Mouse (Mus musculus) hematopoietic stem cell, adult 5-6 weeks (primary cell): ENCODE results near the gene Tmem9. TPM values are rescaled to one million over a fixed set of nuclear protein-coding genes. Genes with fewer than 3 reads are reported as not detected.
A peak's percentile ranks its signal among the peaks of the same experiment; 100 is the strongest.

Experiments used
- ATAC-seq, 2 experiments: fragments of 125-278 bp in 1 of 2; replicated peaks in 1 of 2; 2 replicates each; pipeline ENCODE4 v1.8.0; 2016 to 2017; ENCODE audit warnings: inconsistent platforms in 2 of 2, mild to moderate bottlenecking in 2 of 2, moderate number of reproducible peaks in 2 of 2, low read depth in 1 of 2, moderate TSS enrichment in 1 of 2; ENCODE audit not compliant: low FRiP score in 2 of 2, poor library complexity in 2 of 2, severe bottlenecking in 2 of 2, insufficient read depth in 1 of 2, low TSS enrichment in 1 of 2
- total RNA-seq: library from RNA; stranded (forward); fragments of 172-1452, 232-1000 nt; gene quantifications from 2 replicates; pipeline ENCODE4 v1.2.3, GENCODE M21; 2017

Tmem9 gene
- total RNA-seq, result 17.3 and 33.3 TPM in 2 replicates

GRCm38 (mm10) chr1:136007211-136008158, at the start of gene Tmem9:
Tmem9 (plus strand) TSS chr1:136008150.
- peak; percentile 96 to 97 for ATAC-seq

GRCm38 (mm10) chr1:135958483-135958882, 49.5 kb upstream of the Tmem9 start:
- peak in 1 of 2 experiments; percentile 63; a peak in 3 of 4 replicates for ATAC-seq

- ATAC-seq, result no peak
Measured at GRCm38 (mm10) chr1:135963177-135963576, 44.8 kb upstream of the Tmem9 start.

- ATAC-seq, result no peak
Measured at GRCm38 (mm10) chr1:135964561-135964960, 43.4 kb upstream of the Tmem9 start.

- ATAC-seq, result no peak
Measured at GRCm38 (mm10) chr1:135967739-135968138, 40.2 kb upstream of the Tmem9 start.

DNA sequence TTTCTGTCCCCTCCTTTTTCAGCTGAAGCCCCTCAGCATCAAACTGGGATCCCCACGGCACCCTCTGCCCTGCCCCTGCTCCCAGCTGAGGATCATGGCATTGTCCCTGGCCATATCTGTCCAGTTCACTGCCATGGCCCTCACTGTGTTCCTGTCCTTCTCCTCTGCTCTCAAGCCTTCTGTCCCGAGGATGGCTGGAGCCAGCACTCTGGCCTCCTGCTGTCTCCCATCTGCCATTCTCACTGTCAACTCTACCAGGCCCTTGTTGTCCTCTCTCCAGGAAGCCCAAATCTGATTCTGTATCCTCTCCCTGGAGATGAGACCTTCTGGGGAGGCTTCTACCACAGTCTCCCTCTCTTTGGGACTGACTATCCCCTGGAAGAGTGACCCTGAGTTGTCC, 37.5 kb upstream of the Tmem9 start:
- ATAC-seq, result no peak

GRCm38 (mm10) chr1:135972576-135972975, 35.4 kb upstream of the Tmem9 start:
- no peak for ATAC-seq

GRCm38 (mm10) chr1:135984105-135984504, 23.8 kb upstream of the Tmem9 start:
- ATAC-seq, result no peak

DNA sequence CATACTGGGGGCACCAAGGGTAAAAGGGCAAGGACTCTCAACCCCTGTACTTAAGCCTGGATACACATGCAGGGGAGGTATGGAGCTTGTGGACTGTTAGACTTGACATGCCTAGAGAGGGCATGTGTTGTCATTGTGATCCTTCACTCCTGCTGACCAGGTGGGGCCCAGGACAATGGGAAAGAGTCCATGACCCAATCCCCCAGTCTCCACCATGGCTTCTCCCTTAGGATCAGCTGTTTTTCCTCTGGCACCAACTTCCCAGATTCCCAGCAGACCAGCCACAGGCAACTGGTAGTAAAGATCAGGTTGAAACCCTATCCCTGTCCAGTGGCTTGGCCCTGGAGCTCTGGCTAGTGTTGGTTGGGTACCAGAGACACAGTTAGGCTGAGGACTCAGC, 18.1 kb upstream of the Tmem9 start:
- no peak for ATAC-seq

DNA sequence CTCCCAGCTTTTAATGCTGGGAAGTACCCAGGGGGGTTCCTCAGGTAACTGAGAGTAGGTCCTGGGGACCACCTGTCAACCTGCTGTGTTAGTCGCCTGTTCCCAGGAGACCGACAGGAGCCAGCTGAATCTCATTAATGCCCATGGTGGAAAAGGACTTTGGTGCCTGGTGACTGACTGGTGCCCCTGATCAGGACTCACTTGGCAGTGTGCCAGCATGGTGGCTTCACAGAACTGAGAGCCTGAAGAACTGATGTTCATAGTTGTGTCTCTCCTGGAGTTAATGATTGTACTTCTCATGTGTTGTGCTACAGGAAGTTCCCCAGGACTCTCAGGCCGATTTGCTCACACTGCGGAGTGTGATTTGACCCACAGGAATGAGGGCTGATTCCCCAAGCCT, 14.5 kb upstream of the Tmem9 start:
- ATAC-seq, result no peak

- no peak for ATAC-seq
Measured at GRCm38 (mm10) chr1:135997537-135997936, 10.4 kb upstream of the Tmem9 start.

DNA sequence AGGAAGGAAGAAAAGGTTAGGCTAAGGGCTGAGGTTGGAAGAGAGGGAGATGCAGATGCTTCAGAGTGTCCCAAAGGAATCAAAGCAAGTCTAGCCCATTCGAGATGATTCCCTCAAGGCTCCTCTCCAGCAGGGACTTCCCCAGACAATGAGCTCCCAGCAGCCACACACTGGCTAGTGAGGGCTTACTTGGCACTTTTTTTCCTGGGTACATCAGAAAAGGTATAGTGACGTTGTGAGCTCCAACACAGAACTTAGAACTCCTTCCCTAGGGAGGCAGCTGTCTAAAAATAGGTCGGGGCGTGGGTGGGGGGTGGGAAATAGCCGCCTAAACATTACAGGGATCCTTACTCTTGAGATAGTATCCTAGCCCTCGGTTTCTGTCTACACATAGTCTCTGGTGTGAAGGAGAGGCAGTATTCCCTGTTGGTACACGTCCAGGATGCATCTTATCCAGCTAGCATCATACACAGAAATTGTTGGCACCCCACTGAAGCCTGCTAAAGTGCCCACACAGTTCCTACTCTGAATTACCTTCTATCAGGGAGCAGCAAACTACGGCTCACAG, 8.1 kb upstream of the Tmem9 start:
- no peak for ATAC-seq

DNA sequence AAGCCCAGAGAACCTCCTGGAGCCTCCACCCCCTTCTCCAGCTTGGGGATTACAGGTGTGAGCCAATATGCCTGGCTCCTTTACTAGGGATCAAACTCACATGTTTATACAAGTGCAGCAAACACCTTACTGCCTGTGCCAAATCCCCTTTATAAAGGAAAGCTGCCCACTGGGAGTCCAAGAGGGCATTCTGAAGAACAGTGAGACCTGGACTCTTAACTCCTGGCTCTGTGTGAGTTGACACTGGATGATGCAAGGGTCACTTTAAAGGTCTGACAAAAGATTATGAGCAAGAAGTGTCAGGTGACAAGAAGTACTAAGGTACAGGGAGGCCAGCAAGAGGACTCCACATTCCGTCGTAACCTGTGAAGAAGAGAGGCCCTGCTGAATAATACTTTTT, 6.5 kb upstream of the Tmem9 start:
- ATAC-seq, result no peak

- ATAC-seq, result no peak
Measured at GRCm38 (mm10) chr1:136006292-136006748, 1.6 kb upstream of the Tmem9 start, which contains the start of gene Igfn1. Igfn1 (minus strand) TSS chr1:136006342.

DNA sequence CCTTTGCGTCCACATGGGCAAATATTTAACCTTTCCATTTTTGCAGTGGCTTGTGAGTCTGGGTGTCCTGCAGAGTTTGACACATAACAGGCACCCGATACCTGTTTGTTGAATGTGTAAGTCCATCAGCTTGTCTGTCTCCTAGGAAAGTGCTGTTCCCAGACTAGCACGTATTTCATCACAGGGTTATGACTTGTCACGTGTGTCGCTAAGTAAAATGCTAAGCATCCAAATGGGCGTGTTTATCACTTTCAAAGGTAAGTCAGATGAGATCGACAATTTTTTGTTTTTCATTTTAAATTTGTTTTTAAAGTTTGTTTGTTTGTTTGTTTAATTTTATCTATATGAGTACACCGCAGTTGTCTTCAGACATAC, 196 bp downstream of the Tmem9 start:
- 0 out of 4 replicates have a peak, but pooled peaks of 1 of the 2 experiments have one; percentile 27 for ATAC-seq

- no peak for ATAC-seq
Measured at GRCm38 (mm10) chr1:136010247-136010646, 2.3 kb downstream of the Tmem9 start.

- no peak for ATAC-seq
Measured at GRCm38 (mm10) chr1:136013513-136013912, 5.6 kb downstream of the Tmem9 start.

GRCm38 (mm10) chr1:136014796-136015502, 7.0 kb downstream of the Tmem9 start:
- ATAC-seq, result peak in 1 of 2 experiments; percentile 12; a peak in 1 of 4 replicates
